Mouse (Mus musculus) ES-Bruce4 (cell line): Measurements from ENCODE around the gene Ttc7b. TPM values are rescaled to one million over a fixed set of nuclear protein-coding genes. Genes with fewer than 3 reads are reported as not detected.

Experiments
- H3K27ac ChIP-seq: 2 replicates; pipeline ENCODE4 v1.5.1; 2012; ENCODE audit warnings: low read length, inconsistent platforms; ENCODE audit not compliant: insufficient read depth
- H3K27me3 ChIP-seq: 2 replicates; pipeline ENCODE4 v1.6.1; 2012; ENCODE audit warnings: mild to moderate bottlenecking, low read length, inconsistent platforms; ENCODE audit not compliant: control insufficient read depth, poor library complexity, insufficient read depth, severe bottlenecking
- H3K36me3 ChIP-seq: 2 replicates; pipeline ENCODE4 v1.6.1; 2012; ENCODE audit warnings: inconsistent platforms, mild to moderate bottlenecking, low read length, moderate library complexity; ENCODE audit not compliant: control insufficient read depth, poor library complexity, insufficient read depth, severe bottlenecking
- H3K4me1 ChIP-seq: one replicate; pipeline ENCODE4 v1.8.1; 2011; ENCODE audit warnings: low read length; ENCODE audit not compliant: control insufficient read depth, insufficient read depth
- H3K4me3 ChIP-seq: 2 replicates; pipeline ENCODE4 v1.5.1; 2011; ENCODE audit warnings: low read depth, mild to moderate bottlenecking, low read length
- H3K9ac ChIP-seq: 2 replicates; pipeline ENCODE4 v1.6.1; 2012; ENCODE audit warnings: low read depth, mild to moderate bottlenecking, inconsistent platforms; ENCODE audit not compliant: poor library complexity, severe bottlenecking
- H3K9me3 ChIP-seq: replicated peaks from 2 replicates; pipeline ENCODE4 v1.6.1; 2012; ENCODE audit warnings: mild to moderate bottlenecking, low read length, inconsistent platforms; ENCODE audit not compliant: control insufficient read depth, poor library complexity, insufficient read depth, severe bottlenecking
- CTCF ChIP-seq: IDR thresholded peaks from one replicate; pipeline ENCODE4 v1.8.1; 2011; ENCODE audit warnings: low read depth, low read length
- EP300 ChIP-seq: IDR thresholded peaks from 2 replicates; pipeline ENCODE4 v1.6.1; 2011; ENCODE audit warnings: low read depth, low read length; ENCODE audit not compliant: insufficient read depth
- POLR2A ChIP-seq: IDR thresholded peaks from one replicate; pipeline ENCODE4 v1.8.1; 2011; ENCODE audit warnings: low read length; ENCODE audit not compliant: insufficient read depth
- polyA plus RNA-seq: library from polyadenylated mRNA; stranded (reverse); fragments of >200 nt; gene quantifications from 2 replicates; pipeline ENCODE4 v1.2.4, GENCODE M21; 2011; ENCODE audit warnings: low read depth; ENCODE audit not compliant: missing spikeins, insufficient read depth, insufficient read length

The Ttc7b gene
- polyA plus RNA-seq, 1 experiment = 61.1 TPM

DNA sequence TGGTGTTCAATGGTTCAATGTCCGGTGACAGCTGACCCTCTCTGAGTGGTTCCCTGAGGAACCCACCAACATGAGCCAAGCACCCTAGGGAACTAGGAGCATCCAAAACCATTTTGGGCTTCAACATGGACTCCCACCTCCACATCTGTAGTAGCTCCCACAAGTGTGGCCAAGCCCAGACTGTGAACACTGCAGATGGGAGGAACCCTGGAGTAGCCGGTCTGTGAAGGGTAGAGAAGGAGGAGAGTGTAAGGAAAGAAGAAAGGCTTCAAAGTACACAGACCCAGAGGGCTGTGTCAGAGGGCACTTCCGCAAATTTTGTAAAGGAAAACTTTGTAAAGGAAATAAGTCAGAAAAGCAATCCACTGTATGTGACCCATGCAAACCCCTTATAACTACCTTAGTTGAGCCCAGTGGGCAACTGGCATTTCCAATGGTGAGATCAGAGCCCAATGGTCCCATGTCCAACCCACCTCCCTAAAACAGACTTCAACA, 75.9 kb downstream of the Ttc7b start:
- H3K27ac ChIP-seq = no peak overlapping the region
- H3K4me3 ChIP-seq = no peak overlapping the region
- H3K4me1 ChIP-seq = no peaks in the 10 kb centered on the region
- H3K9me3 ChIP-seq = no peaks in the 10 kb centered on the region
- no peak overlapping the region for H3K9ac ChIP-seq
- H3K27me3 ChIP-seq = no peaks in the 10 kb centered on the region
- TF ChIP-seq POLR2A (no peak), CTCF (no peak), EP300 (no peak)
- no peaks in the 10 kb centered on the region; the same call in 1 of the 2 replicates for H3K36me3 ChIP-seq

DNA sequence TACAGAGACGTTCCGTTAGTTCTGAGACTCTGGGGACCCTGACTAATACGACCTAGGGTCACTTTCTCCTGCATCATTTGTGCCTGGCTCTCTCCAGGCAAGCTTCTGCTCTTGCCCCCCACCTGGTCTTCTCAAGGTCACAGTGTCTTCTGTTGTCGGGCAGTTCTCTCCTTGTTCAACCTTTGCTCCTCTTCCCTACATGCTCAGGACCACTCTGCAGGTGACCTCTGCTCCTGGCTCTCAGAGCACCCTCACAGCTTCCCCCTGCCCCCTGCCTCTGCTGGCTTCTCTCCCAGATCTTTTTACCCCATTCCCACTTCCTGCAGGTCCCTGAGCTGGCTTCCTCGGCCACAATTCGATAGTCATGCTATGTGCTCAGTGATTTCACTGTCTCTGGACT, 77.2 kb downstream of the Ttc7b start:
- TF ChIP-seq POLR2A = no peak
- TF ChIP-seq EP300 = no peak
- TF ChIP-seq CTCF = no peak

DNA sequence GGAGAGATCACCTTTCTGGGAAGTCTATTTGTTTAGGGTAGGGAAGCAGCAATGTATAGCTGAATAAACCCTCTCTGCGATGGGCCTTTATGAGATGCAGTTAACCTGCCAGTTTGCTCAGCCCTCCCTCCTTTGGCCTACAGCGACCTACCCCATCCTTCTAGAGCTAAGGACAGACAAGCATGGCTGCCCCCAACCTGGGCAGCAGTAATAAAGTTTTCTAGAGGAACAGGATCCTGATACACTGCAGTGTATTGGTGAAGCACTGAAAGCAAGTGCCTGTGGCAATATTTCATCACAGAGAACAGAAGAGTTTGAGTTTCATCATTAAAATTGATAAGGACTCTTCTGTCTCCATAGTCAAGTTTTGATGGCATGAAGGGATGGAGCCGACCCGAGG, 79.0 kb downstream of the Ttc7b start:
- TF ChIP-seq POLR2A = no peak
- no peak for TF ChIP-seq CTCF
- TF ChIP-seq EP300 = no peak
- Histone ChIP-seq H3K4me3 (no peak overlapping the region), H3K27me3 (no peaks in the 10 kb centered on the region)

More for the DNA sequence above, 77.2 kb downstream of the Ttc7b start:
- Histone ChIP-seq H3K27ac (no peak overlapping the region), H3K9ac (no peak overlapping the region), H3K9me3 (no peaks in the 10 kb centered on the region), H3K27me3 (no peaks in the 10 kb centered on the region), H3K4me3 (no peak overlapping the region), H3K36me3 (no peaks in the 10 kb centered on the region; the same call in 1 of the 2 replicates), H3K4me1 (no peaks in the 10 kb centered on the region)

DNA sequence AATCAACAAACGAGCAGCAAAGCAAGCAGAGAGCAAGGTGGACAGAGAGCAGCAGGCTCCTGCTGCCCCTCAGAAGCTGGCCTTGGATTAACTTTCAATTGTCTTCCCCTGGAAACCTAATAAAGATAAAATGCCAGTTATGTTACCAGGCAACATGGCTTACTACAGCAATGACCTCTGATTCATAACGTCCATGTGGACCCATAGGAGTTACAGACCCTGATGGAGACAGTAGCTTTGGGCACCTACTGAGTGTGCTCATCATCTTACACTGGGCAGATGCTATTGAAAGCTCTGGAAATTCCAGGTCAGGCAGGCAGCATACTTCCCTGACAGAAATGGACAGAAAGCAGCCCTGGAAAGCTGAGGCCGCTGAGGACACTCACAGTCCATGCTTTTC, 80.7 kb downstream of the Ttc7b start:
- Histone ChIP-seq H3K27me3 (no peaks in the 10 kb centered on the region), H3K9ac (no peak overlapping the region), H3K9me3 (0 out of 2 replicates have a peak, but pooled peaks cover 2% of the 10 kb centered on the region), H3K4me1 (no peaks in the 10 kb centered on the region), H3K27ac (no peak overlapping the region), H3K36me3 (no peaks in the 10 kb centered on the region), H3K4me3 (no peak overlapping the region)
- TF ChIP-seq POLR2A (no peak), CTCF (no peak), EP300 (no peak)

More for the DNA sequence above, 79.0 kb downstream of the Ttc7b start:
- Histone ChIP-seq H3K27ac (no peak overlapping the region), H3K36me3 (no peaks in the 10 kb centered on the region; the same call in 1 of the 2 replicates), H3K4me1 (no peaks in the 10 kb centered on the region), H3K9me3 (0 out of 2 replicates have a peak, but pooled peaks cover 2% of the 10 kb centered on the region), H3K9ac (no peak overlapping the region)

DNA sequence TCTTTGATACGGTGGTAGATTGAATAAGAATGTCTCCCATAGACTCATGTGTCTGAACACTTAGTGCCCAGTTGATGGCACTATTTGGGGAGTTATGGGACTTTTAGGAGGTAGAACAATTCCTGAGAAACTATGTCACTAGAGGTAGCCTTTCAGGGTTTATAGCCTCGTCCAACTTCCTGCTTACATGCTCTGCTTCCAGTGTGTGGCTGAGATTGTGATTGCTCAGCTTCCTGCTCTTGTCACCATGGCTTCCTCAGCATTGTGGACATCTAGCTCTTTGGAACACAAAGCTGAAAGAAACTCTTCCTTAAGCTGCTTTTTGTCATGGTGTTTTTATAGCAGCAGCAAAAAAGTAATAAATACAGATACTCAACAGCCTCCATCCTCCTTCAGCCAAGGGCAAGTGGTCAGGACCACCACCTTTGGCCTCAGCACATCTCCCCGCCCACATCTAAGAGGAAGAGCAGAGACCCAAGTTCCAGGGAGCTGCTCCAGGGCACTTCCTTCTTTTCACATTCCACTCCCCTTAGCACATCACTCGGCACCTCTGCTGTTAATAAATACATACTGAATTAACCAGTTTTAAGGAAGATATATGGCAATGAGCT, 81.4 kb downstream of the Ttc7b start:
- Histone ChIP-seq H3K9ac (no peak overlapping the region), H3K27ac (no peak overlapping the region), H3K4me1 (no peaks in the 10 kb centered on the region), H3K4me3 (no peak overlapping the region), H3K36me3 (no peaks in the 10 kb centered on the region), H3K9me3 (0 out of 2 replicates have a peak, but pooled peaks cover 2% of the 10 kb centered on the region), H3K27me3 (no peaks in the 10 kb centered on the region)
- TF ChIP-seq CTCF (no peak), EP300 (no peak), POLR2A (no peak)

DNA sequence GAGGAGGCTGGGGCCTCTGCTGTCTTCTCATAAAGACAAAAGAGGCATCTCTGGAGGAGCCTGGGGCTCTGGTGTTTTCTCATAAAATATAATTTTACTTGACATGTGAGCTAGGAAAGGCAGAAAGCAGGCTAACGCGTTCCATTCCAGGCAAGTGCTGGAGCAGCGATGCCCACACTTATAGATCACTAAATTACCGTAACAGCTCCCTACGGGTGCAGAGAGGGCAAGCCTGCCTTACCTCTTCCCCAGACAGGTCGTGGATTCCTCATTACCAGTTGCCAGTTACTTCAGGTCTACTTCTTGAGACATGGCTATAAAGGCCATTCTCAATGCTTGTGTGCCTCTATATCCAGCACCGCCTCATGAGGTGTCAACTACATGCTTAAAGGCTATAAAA, 82.1 kb downstream of the Ttc7b start:
- Histone ChIP-seq H3K27me3 (no peaks in the 10 kb centered on the region), H3K9ac (no peak overlapping the region), H3K27ac (no peak overlapping the region), H3K9me3 (0 out of 2 replicates have a peak, but pooled peaks cover 2% of the 10 kb centered on the region), H3K36me3 (no peaks in the 10 kb centered on the region), H3K4me1 (no peaks in the 10 kb centered on the region), H3K4me3 (no peak overlapping the region)
- TF ChIP-seq POLR2A (no peak), CTCF (no peak), EP300 (no peak)

DNA sequence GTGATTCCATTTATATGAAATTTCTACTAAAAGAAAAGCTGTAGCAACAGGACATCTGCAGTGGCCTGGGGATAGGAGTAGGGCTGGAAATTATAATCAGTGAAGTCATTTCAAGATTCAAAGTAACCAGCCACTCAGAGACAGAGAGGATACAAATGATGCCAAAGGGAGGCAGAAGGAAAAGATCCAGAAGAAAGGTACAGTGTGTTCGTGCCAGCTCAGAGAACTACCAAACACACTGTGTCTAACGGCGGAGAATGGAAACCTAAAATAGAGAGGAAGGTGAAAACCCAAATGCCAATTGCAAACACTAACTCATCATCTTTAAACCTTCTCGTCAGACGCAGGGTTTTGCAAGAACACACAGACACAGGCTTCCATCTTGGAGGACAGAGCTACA, 82.8 kb downstream of the Ttc7b start:
- TF ChIP-seq EP300 (no peak), CTCF (no peak), POLR2A (no peak)
- Histone ChIP-seq H3K36me3 (no peaks in the 10 kb centered on the region), H3K27ac (no peak overlapping the region), H3K9me3 (0 out of 2 replicates have a peak, but pooled peaks cover 2% of the 10 kb centered on the region), H3K27me3 (no peaks in the 10 kb centered on the region), H3K4me3 (no peak overlapping the region), H3K4me1 (no peaks in the 10 kb centered on the region), H3K9ac (no peak overlapping the region)
